Mouse (Mus musculus) urinary bladder, postnatal 25 days (tissue): ENCODE measurements at regions not wholly inside any gene's neighbourhood (a gene's known extent, or its start where the extent isn't known, plus 50 kb on each side); places are given as distances from the start of the nearest gene placed in this dataset.

Source experiments
- DNase-seq: peaks from one replicate; pipeline ENCODE4 v3.0.0; 2022; ENCODE audit warnings: low spot score

- no peak for DNase-seq
Measured at GRCm38 (mm10) chr8:115549112-115549511, 158.5 kb downstream of the Maf start.

- no peak for DNase-seq
Measured at GRCm38 (mm10) chr8:115544067-115544466, 163.5 kb downstream of the Maf start.

GRCm38 (mm10) chr8:115542935-115543334 is 164.7 kb downstream of the Maf start:
- no peak for DNase-seq

GRCm38 (mm10) chr8:115539600-115539999 is 168.0 kb downstream of the Maf start:
- no peak for DNase-seq

- no peak for DNase-seq
Measured at GRCm38 (mm10) chr8:115538236-115538635, 169.4 kb downstream of the Maf start.

- DNase-seq, result no peak
Measured at GRCm38 (mm10) chr8:115537761-115538160, 169.8 kb downstream of the Maf start.

- no peak for DNase-seq
Measured at GRCm38 (mm10) chr8:115536554-115537346, 170.8 kb downstream of the Maf start.

GRCm38 (mm10) chr8:115536001-115536400 is 171.6 kb downstream of the Maf start:
- no peak for DNase-seq

GRCm38 (mm10) chr8:115534030-115534429 is 173.6 kb downstream of the Maf start:
- DNase-seq, result no peak

- no peak for DNase-seq
Measured at GRCm38 (mm10) chr8:115531343-115531742, 176.3 kb downstream of the Maf start.

- peak; percentile 15 for DNase-seq
Measured at GRCm38 (mm10) chr8:115529568-115530342, 177.8 kb downstream of the Maf start.

GRCm38 (mm10) chr8:115528879-115529278 is 178.7 kb downstream of the Maf start:
- no peak for DNase-seq

- no peak for DNase-seq
Measured at GRCm38 (mm10) chr8:115525149-115525548, 182.4 kb downstream of the Maf start.

- DNase-seq, result no peak
Measured at GRCm38 (mm10) chr8:115524713-115525112, 182.9 kb downstream of the Maf start.

GRCm38 (mm10) chr8:115522527-115522926 is 185.1 kb downstream of the Maf start:
- DNase-seq, result no peak

- DNase-seq, result no peak
Measured at GRCm38 (mm10) chr8:115515647-115516046, 191.9 kb downstream of the Maf start.

GRCm38 (mm10) chr8:115514485-115514884 is 193.1 kb downstream of the Maf start:
- DNase-seq, result no peak

- DNase-seq, result no peak
Measured at GRCm38 (mm10) chr8:115507180-115507579, 200.4 kb downstream of the Maf start.

GRCm38 (mm10) chr8:115506741-115507140 is 200.9 kb downstream of the Maf start:
- DNase-seq, result no peak

GRCm38 (mm10) chr8:115496016-115496415 is 211.6 kb downstream of the Maf start:
- DNase-seq, result no peak

- no peak for DNase-seq
Measured at GRCm38 (mm10) chr8:115494353-115494752, 213.2 kb downstream of the Maf start.

GRCm38 (mm10) chr8:115486904-115487303 is 220.7 kb downstream of the Maf start:
- DNase-seq, result no peak

GRCm38 (mm10) chr8:115481136-115481535 is 226.5 kb downstream of the Maf start:
- no peak for DNase-seq
